Mouse (Mus musculus): ENCODE measurements at regions not wholly inside any gene's neighbourhood (a gene's known extent, or its start where the extent isn't known, plus 50 kb on each side); places are given as distances from the start of the nearest gene placed in this dataset.
"Not testable (repeated sequence)": the region's sequence is repeated elsewhere in the genome, so short reads cannot be mapped to it uniquely, and the experiment has no call there.

GRCm38 (mm10) chr13:70012123-70012522 is 209.9 kb downstream of the Med10 start:
- no peak for DNase-seq (ENCODE audit: low spot score in 2 of 2)

DNA sequence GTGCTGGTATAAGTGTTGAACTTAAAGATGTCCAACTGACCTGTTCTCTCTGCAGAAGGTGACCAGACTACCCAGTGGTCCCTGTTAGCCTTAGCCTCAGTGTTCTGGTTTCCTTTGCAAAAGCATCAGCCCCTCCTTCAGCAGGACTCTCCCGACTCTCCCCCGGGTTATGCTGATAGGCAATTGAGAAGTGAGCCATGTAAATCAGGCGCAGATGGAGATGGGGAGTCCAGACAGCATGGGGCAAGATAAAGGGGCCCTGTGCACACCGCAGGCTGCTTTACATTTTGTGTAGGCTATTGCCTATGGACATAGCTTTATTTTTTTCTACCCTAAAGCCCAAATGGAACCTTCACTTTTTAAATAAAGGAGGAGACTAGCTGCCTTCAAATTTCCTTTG is 213.0 kb downstream of the Med10 start:
- DNase-seq (ENCODE audit: low spot score in 2 of 2) = no peak

DNA sequence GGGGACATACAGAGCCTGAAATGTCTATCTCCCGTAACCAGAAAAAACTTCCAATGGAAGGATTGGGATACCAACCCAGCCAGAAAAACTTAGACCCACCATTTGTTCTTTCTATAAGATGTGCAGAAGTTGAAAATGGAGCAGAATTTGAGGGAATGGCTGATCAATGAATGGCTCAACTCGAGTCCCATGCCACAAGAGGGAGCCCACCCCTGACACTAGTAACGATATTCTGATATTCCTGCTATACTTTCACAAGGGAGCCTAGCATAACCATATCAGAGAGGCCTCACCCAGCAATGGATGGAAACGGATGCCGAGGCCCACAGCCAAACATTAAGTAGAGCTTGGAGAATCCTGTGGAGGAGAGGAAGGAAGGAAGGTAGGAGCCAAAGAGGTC is 215.3 kb downstream of the Med10 start:
- no peak for DNase-seq (ENCODE audit: low spot score in 2 of 2)

- no peak for DNase-seq (ENCODE audit: low spot score in 2 of 2)
These were observed 218.0 kb downstream of the Med10 start for GRCm38 (mm10) chr13:70019999-70020838.

GRCm38 (mm10) chr13:70033249-70033648 is 231.1 kb downstream of the Med10 start:
- DNase-seq (ENCODE audit: low spot score in 2 of 2) = no peak

DNA sequence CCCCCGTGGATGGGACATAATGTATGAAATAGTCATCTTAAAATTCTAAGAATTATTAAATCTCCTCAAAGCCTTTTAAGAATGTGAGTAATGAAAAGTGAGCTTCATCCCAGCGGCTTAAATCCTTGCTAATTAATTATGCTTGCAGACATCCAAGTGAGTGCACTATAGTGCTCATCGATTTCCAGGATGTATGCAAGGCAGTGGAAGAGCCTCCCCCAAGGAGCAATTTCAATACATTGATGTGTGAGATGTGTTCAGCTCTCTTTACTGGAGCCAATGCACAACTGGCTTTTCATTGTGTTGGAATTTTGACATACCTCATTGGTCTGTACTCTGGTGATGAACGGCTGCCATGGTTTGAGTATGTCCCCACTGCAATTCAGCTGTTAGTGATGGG is 231.6 kb downstream of the Med10 start:
- no peak for DNase-seq (ENCODE audit: low spot score in 2 of 2)

DNA sequence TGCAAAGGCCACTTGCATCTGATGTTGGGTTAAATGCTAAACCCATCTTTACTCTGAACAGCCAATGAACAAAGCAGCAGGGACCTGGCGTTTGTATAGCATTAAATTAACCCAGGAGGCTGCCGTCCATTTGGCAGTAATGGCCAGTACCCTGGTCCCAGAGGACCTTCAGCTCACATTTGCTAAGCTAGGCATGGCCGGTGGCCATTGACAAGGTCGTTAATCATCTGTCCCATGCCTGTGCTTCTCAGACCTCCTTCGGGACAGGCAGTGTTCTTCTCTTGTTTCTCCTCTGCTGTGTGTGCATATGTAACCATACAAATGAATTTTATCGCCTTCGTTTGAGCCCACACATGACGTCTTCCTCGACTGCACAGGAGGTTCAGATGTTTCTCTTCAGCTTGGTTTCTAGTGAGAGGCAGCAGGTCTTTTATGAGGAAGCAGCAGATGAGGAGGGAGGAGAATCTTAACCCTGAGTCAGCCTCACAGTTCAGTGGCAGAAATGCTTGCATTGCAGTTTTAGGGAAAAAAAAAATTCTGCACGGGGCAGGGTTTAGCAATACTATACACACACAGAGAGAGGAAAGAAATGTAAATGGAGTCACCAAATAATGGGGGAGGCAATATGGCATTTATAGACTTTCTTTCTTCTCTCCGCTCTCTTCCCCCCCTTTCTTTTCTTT is 235.9 kb downstream of the Med10 start:
- DNase-seq (ENCODE audit: low spot score in 2 of 2) = no peak

DNA sequence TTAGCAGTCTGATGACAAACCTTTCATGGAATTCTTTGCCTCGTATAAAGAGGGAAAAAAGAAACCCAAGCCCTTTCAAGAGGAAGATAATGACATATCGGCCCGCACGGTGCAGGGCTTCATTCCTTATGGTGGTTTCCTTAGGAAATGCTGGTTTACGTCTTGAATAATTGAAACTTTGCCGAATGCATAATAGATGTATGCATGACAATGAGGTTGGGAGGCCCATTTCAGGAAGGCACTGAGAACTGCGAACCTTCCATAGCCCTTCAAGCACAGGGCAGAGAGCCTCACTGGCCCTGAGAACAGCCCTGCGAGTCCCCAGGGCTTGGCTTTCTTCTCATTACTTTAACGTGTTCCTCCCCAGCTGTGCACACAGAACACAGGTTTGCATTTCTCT is 255.7 kb downstream of the Med10 start:
- DNase-seq (ENCODE audit: low spot score in 2 of 2) = no peak

GRCm38 (mm10) chr13:70061363-70061945 is 259.3 kb downstream of the Med10 start:
- DNase-seq (ENCODE audit: low spot score in 2 of 2) = no peak

- DNase-seq (ENCODE audit: low spot score in 2 of 2) = no peak
These were observed 271.5 kb downstream of the Med10 start for GRCm38 (mm10) chr13:70073655-70074054.

DNA sequence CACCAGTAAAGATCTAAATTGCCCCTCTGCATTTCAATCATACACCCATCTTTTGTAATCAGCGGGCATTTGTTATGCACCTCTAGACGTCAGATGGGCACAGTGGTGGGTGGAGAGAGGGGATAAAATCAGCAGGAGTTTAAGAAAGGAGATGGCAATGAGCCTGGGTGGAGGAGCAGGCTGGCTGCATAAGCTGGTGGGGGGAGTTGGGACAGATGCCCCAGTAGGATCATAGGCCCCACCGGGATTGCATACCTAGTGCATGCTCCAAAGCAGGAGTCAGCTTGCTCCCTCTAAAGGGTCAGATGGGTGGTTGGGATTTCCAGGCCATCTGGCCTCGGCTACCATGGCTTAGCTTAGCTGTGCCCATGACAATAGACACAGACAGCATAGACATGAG is 273.2 kb downstream of the Med10 start:
- DNase-seq (ENCODE audit: low spot score in 2 of 2) = no peak

DNA sequence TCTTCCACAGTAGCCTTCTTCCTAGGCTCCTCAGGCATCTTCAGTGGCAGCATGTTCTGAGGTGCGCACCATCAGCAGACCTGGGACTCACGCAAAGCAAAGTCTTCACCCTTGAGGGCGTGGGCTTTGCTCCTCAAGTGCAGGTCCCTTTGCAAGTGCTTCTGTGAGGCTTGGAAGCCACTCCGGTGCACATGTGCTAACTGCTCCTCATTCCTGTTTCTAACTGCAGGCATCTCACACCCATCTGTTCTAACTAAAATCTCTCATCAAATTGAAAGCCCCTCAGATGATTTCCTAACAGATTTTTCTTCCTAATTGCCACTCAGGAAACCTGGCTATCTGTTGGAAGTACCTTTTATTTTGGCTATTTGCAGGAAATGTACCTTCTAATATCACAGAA is 278.9 kb downstream of the Med10 start:
- no peak for DNase-seq (ENCODE audit: low spot score in 2 of 2)

- no peak for DNase-seq (ENCODE audit: low spot score in 2 of 2)
These were observed 290.7 kb downstream of the Med10 start for GRCm38 (mm10) chr13:70092886-70093285.

DNA sequence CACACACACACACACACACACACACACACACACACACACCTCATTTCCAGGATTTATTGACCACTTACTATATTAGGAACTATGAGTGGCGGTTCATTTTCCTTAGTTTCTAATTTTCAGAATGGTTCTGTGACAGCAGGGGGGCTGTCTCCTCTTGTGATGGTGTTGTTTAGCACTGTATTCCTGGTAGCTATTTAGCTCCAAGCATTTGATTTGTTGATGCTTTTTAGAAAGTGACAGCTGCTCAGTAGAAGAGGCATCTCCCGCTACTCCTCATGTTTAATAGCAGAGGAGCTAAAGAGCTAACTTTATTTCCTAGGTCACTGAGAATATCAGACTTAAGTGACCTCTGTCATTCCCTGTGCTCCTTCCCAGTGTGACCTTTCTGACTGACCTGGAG is 291.8 kb downstream of the Med10 start:
- DNase-seq (ENCODE audit: low spot score in 2 of 2) = no peak

GRCm38 (mm10) chr13:70096430-70097301 is 294.5 kb downstream of the Med10 start:
- DNase-seq (ENCODE audit: low spot score in 2 of 2) = no peak

- DNase-seq (ENCODE audit: low spot score in 2 of 2) = not testable (repeated sequence)
These were observed 297.9 kb downstream of the Med10 start for GRCm38 (mm10) chr13:70100091-70100490.

- no peak for DNase-seq (ENCODE audit: low spot score in 2 of 2)
These were observed 300.8 kb downstream of the Med10 start for GRCm38 (mm10) chr13:70103021-70103420.

DNA sequence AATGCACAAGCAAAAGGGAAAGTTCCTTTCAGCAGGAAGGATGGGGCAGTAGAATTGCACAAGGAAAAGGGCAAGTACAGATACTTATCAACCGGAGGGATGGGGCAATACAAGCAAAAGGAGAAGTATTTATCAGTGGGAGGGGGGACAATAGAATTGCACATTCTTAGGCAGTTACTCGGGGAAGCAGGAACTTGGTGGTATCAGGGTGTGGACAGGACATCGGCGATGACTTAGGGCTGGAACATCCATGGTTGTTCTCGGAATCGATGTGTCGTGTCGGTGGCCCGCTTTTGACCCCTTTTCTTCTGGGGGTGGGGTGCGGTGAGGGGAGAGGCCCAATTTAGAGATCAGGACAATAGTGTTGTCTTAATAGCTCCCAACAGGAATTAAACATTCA is 301.3 kb downstream of the Med10 start:
- DNase-seq (ENCODE audit: low spot score in 2 of 2) = not testable (repeated sequence)

GRCm38 (mm10) chr13:70103903-70104302 is 301.7 kb downstream of the Med10 start:
- no peak for DNase-seq (ENCODE audit: low spot score in 2 of 2)

DNA sequence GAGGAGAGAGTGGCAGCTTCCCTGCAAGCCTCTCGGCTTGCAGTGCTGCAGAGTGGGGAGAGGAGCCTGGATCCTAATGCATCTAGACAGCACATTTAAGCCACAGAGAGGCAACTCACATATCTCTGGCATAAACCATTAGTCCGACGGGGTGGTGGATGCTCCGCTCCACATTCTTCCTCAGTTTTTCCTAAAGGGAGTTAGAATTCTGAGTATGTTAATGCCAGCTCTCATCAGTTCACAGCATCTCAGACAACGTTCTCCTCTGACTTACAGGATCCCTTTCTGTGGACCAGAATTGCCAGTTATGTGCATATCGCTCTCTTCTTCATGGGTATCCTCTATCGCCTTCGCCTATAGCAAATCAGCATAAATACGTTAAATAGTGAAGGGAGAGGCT is 313.4 kb downstream of the Med10 start:
- no peak for DNase-seq (ENCODE audit: low spot score in 2 of 2)

- no peak for DNase-seq (ENCODE audit: low spot score in 2 of 2)
These were observed 322.8 kb downstream of the Med10 start for GRCm38 (mm10) chr13:70124860-70125545.
